ENCODE assay signal across 8 mouse cellular contexts in genomic region chr9:66060308-66060647, GRCm38 (mm10). TPM values are rescaled to one million over a fixed set of nuclear protein-coding genes. Genes with fewer than 3 reads are reported as not detected.
DNase-seq lines count a peak whose midpoint lies in the region; ATAC-seq and TF ChIP-seq lines count a peak whose summit lies in the region.

No protein-coding gene starts in this region.

- no peaks in the 10 kb centered on the region for H3K9me3 ChIP-seq in hindbrain, embryonic 16.5 days (ENCODE audit: control insufficient read depth, low read length)
- H3K9me3 ChIP-seq in midbrain, embryonic 16.5 days (replicated peaks; ENCODE audit: control insufficient read depth, low read length, poor library complexity, severe bottlenecking), result no peaks in the 10 kb centered on the region

- TF ChIP-seq CTCF in kidney, adult 2 months (conservative IDR thresholded peaks at IDR 0.05; ENCODE audit: insufficient read depth, insufficient read length, low read depth, low read length), result no peak

- H3K4me2 ChIP-seq in hindbrain, embryonic 16.5 days (ENCODE audit: low read length), result peak overlapping the region; percentile 83
- H3K4me2 ChIP-seq in midbrain, embryonic 16.5 days (ENCODE audit: low read length), result peak overlapping the region; percentile 57

- peaks cover 7% of the 10 kb centered on the region; the same call in 1 of the 2 replicates for H3K4me1 ChIP-seq in kidney, adult 2 months (ENCODE audit: control insufficient read depth, insufficient read depth, low read length)
- peaks cover 5% of the 10 kb centered on the region for H3K4me1 ChIP-seq in brown adipose tissue, adult 24 weeks (ENCODE audit: control insufficient read depth, insufficient read depth, insufficient read length, low read length)
- peaks cover 14% of the 10 kb centered on the region for H3K4me1 ChIP-seq in hindbrain, embryonic 16.5 days (ENCODE audit: control insufficient read depth, insufficient read depth, low read depth, low read length)
- H3K4me1 ChIP-seq in midbrain, embryonic 16.5 days (ENCODE audit: control insufficient read depth, insufficient read depth, low read length), result peaks cover 19% of the 10 kb centered on the region

- no peak for TF ChIP-seq POLR2A in kidney, adult 2 months (IDR thresholded peaks at IDR 0.05; ENCODE audit: low read depth, low read length)

- H3K9ac ChIP-seq in hindbrain, embryonic 16.5 days (ENCODE audit: low read depth, low read length), result peak overlapping the region; percentile 89
- H3K9ac ChIP-seq in midbrain, embryonic 16.5 days (ENCODE audit: low read depth, low read length), result peak overlapping the region; percentile 83

- intact Hi-C loops in left cerebral cortex, postnatal 10 days (cut with DNase I), result no loop called here

- H3K27me3 ChIP-seq in kidney, adult 2 months (replicated peaks; ENCODE audit: control insufficient read depth, insufficient read depth, low read length), result no peaks in the 10 kb centered on the region
- no peaks in the 10 kb centered on the region for H3K27me3 ChIP-seq in hindbrain, embryonic 16.5 days (replicated peaks; ENCODE audit: control insufficient read depth, insufficient read depth, low read length)
- no peaks in the 10 kb centered on the region for H3K27me3 ChIP-seq in midbrain, embryonic 16.5 days (ENCODE audit: control insufficient read depth, insufficient read depth, low read depth, low read length)

- peak overlapping the region; percentile 89 for H3K4me3 ChIP-seq in kidney, adult 2 months (ENCODE audit: insufficient read depth, low read depth, low read length)
- peak overlapping the region; percentile 89 for H3K4me3 ChIP-seq in brown adipose tissue, adult 24 weeks (ENCODE audit: insufficient read depth, low read depth, low read length)
- peak overlapping the region; percentile 75 for H3K4me3 ChIP-seq in hindbrain, embryonic 16.5 days (ENCODE audit: low read length)
- peak overlapping the region; percentile 72 for H3K4me3 ChIP-seq in midbrain, embryonic 16.5 days (ENCODE audit: low read depth, low read length)

- H3K36me3 ChIP-seq in kidney, adult 2 months (ENCODE audit: control insufficient read depth, insufficient read depth, low read length), result no peaks in the 10 kb centered on the region
- peaks cover 25% of the 10 kb centered on the region for H3K36me3 ChIP-seq in hindbrain, embryonic 16.5 days (ENCODE audit: control insufficient read depth, insufficient read depth, low read length)
- peaks cover 22% of the 10 kb centered on the region for H3K36me3 ChIP-seq in midbrain, embryonic 16.5 days (ENCODE audit: control insufficient read depth, insufficient read depth, low read length)

- under 1% methylated on average over 20 of the region's 20 CpGs for WGBS in kidney, adult 2 months
- WGBS in hindbrain, embryonic 16.5 days, result 0% methylated on average over 20 of the region's 20 CpGs
- 1% methylated on average over 19 of the region's 20 CpGs for WGBS in midbrain, embryonic 16.5 days

- DNase-seq in kidney, adult 2 months, result no peak
- DNase-seq in kidney, postnatal 4 days, result no peak
- DNase-seq in adrenal gland, postnatal 25 days, result no peak
- no peak for DNase-seq in left cerebral cortex, postnatal 10 days (ENCODE audit: extremely low spot score in 1 of 2, low spot score in 2 of 2)
- no peak for DNase-seq in right cerebral cortex, postnatal 14 days

- ATAC-seq in hindbrain, embryonic 16.5 days, result peak; percentile 76
- peak; percentile 78 for ATAC-seq in midbrain, embryonic 16.5 days

- H3K27ac ChIP-seq in kidney, adult 2 months (ENCODE audit: insufficient read depth, low read depth, low read length), result peak overlapping the region; percentile 85
- peak overlapping the region; percentile 79 for H3K27ac ChIP-seq in brown adipose tissue, adult 24 weeks (replicated peaks; ENCODE audit: low read depth, low read length)
- H3K27ac ChIP-seq in hindbrain, embryonic 16.5 days (ENCODE audit: low read depth, low read length), result peak overlapping the region; percentile 89
- peak overlapping the region; percentile 91 for H3K27ac ChIP-seq in midbrain, embryonic 16.5 days (ENCODE audit: low read length)

RNA-seq across cellular contexts. Expression of gene Ppib, which starts 0.3 kb away (rescaled TPM):
- polyA plus RNA-seq in kidney, adult 2 months (2012; rRNA removed), result 278 and 338 TPM in 2 replicates
- 139 and 189 TPM in 2 replicates for polyA plus RNA-seq in brown adipose tissue, adult 24 weeks (2012; ENCODE audit: insufficient read depth, insufficient read length, missing spikeins)
- polyA plus RNA-seq in hindbrain, embryonic 16.5 days (2015; fragmentation: Nextera tagmentation; extraction: Ambion mirVana), result 362 and 376 TPM in 2 replicates
- 304 and 313 TPM in 2 replicates for polyA plus RNA-seq in midbrain, embryonic 16.5 days (2015; fragmentation: Nextera tagmentation; extraction: Ambion mirVana)
- total RNA-seq in adrenal gland, postnatal 25 days (2021), result 297 and 304 TPM in 2 replicates
- 100 to 1,000 TPM; 238 to 241 TPM for total RNA-seq in left cerebral cortex, postnatal 10 days (2021)

RNA-seq across cellular contexts. Expression of gene Snx22, which starts 9.2 kb away (rescaled TPM):
- polyA plus RNA-seq in kidney, adult 2 months (2012; rRNA removed), result 1.1 and 1.6 TPM in 2 replicates
- polyA plus RNA-seq in brown adipose tissue, adult 24 weeks (2012; ENCODE audit: insufficient read depth, insufficient read length, missing spikeins), result 0.46 TPM in 1 of 2 replicates, not detected in the other
- 12.9 and 14.7 TPM in 2 replicates for polyA plus RNA-seq in hindbrain, embryonic 16.5 days (2015; fragmentation: Nextera tagmentation; extraction: Ambion mirVana)
- polyA plus RNA-seq in midbrain, embryonic 16.5 days (2015; fragmentation: Nextera tagmentation; extraction: Ambion mirVana), result 11.2 and 13.1 TPM in 2 replicates
- 0.30 and 0.95 TPM in 2 replicates for total RNA-seq in adrenal gland, postnatal 25 days (2021)
- 1 to 10 TPM; 4.6 to 4.9 TPM for total RNA-seq in left cerebral cortex, postnatal 10 days (2021)
